Mouse (Mus musculus): Measurements from ENCODE around the gene Tpm3.

The Tpm3 gene

GRCm38 (mm10) chr3:90136660-90137059, 64.2 kb downstream of the Tpm3 start:
- DNase-seq (ENCODE audit: low spot score): no peak

- no peak for DNase-seq (ENCODE audit: low spot score)
Measured at GRCm38 (mm10) chr3:90137606-90138005, 65.2 kb downstream of the Tpm3 start.

- no peak for DNase-seq (ENCODE audit: low spot score)
Measured at GRCm38 (mm10) chr3:90139962-90140361, 67.5 kb downstream of the Tpm3 start.

GRCm38 (mm10) chr3:90145461-90145860, 73.0 kb downstream of the Tpm3 start:
- DNase-seq (ENCODE audit: low spot score): no peak

- no peak for DNase-seq (ENCODE audit: low spot score)
Measured at GRCm38 (mm10) chr3:90146651-90147050, 74.2 kb downstream of the Tpm3 start.
